Mouse (Mus musculus) gastrocnemius, adult 2 months (tissue): ENCODE results near the gene Med23. TPM values are rescaled to one million over a fixed set of nuclear protein-coding genes. Genes with fewer than 3 reads are reported as not detected.

Source experiments
- DNase-seq: peaks from one replicate; pipeline ENCODE4 v3.0.0; 2022
- H3K27ac ChIP-seq: fragments of 200-600 bp; 2 replicates; pipeline ENCODE4 v1.8.1; 2022; ENCODE audit warnings: mild to moderate bottlenecking
- H3K4me3 ChIP-seq: fragments of 200-600 bp; 2 replicates; pipeline ENCODE4 v1.8.1; 2022; ENCODE audit warnings: mild to moderate bottlenecking, moderate library complexity
- CTCF ChIP-seq: fragments of 200-600 bp; IDR thresholded peaks from 2 replicates; pipeline ENCODE4 v1.8.1; 2022; ENCODE audit warnings: antibody characterized with exemption, mild to moderate bottlenecking, moderate library complexity
- intact Hi-C: fragments of 180-260 bp; cut with DNase I; formaldehyde crosslinking; loops from one replicate; pipeline ENCODE4 v1.15.1; 2025
- long read RNA-seq, 2 experiments: library from polyadenylated mRNA; stranded (forward); transcript quantifications; one replicate each; pipeline ENCODE4 v2.0.0; 2021
- total RNA-seq, 2 experiments: library from RNA; stranded (reverse); gene quantifications; 2 replicates each; pipeline ENCODE4 v1.2.3; 2021

Med23 gene
- 10 to 100 TPM in 1 of 2 experiments, 1 to 10 TPM in 1; 9.8 to 11.7 TPM for total RNA-seq
- long read RNA-seq, experiment 1, full-length matches to known transcripts, result 1 of 5 reads
- long read RNA-seq, experiment 1, partial matches to known transcripts, result 3 of 5 reads
- long read RNA-seq, experiment 1, other reads (novel, unspliced or antisense), result 1 of 5 reads
- long read RNA-seq, experiment 2, partial matches to known transcripts, result 1 of 3 reads
- long read RNA-seq, experiment 2, other reads (novel, unspliced or antisense), result 2 of 3 reads

DNA sequence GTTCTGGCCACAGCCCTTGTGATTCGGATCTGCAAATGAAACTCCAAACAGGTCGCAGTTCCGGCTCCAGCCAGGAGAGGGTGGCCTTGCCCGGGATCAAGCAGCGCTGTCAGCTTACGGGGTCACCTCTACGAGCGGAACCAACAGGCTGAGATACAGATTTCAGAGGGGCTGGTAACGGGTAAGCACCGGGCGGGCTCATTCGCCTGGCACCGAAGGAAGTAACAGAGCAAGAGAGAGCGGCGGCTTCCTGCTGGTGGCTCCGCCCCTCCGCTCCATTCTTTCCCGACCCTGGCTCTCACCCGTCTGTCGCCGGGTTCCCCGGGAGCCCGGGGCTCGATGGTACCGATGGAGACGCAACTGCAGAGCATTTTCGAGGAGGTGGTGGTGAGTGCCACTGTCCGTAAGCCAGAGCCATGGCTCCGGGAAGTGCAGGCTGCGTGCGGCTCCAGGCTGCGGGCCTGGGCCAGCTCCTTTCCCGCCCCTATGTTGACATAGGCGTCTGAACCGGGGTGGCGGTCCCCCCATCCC is at the start of gene Med23:
Gene Med23 (plus strand): TSS at position 227 of the 531 bp plus-strand sequence.
- DNase-seq, result peak; percentile 97
- peak; percentile 96 for TF ChIP-seq CTCF
- intact Hi-C loops, result loop anchor here (2.0 to 5.0 kb wide), 2 partner anchors 42 to 351 kb away; no protein-coding TSS in a partner anchor
- H3K27ac ChIP-seq, result peak within 1 kb of the TSS; percentile 91
- H3K4me3 ChIP-seq, result peak within 1 kb of the TSS; percentile 90

DNA sequence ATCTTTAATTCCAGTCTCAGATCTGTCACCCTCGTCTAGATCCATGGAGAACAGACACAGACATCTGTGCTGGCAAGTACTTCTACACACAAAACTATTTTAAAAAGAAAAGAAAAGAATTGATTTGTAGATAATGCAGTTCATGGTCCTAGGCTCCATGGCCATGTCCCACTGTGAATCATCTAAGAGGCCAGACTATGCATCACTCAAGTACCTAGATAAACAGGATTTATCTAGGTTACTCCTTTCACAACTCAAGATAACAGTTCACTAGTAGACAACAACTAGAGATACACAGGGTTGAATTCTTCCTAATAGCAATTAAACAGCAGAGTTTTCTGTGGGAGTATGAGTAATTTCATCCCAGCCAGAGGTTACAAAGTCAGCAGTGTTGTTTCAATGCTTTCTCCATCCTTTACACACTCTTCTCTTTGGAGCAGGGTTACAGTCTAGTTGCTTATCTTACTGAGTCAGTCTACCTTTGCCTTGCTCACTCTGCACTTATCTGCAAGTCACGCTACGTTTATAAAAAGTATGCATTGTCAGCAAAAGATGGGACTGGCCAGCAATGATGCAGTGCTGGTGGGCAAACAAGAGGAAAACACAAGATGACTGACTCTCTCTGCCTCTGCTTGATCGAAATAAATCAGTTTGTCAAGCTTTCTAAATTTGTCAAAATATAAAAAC is 47.7 kb upstream of the Med23 start:
- no peak for DNase-seq
- no peak for TF ChIP-seq CTCF
- intact Hi-C loops, result no loop called here
- H3K27ac ChIP-seq, result peak overlapping the region; percentile 38
- H3K4me3 ChIP-seq, result no peak overlapping the region

GRCm38 (mm10) chr10:24822842-24823241 is 46.9 kb upstream of the Med23 start:
- intact Hi-C loops, result no loop called here
- peak overlapping the region; percentile 72 for H3K27ac ChIP-seq
- no peak for TF ChIP-seq CTCF

DNA sequence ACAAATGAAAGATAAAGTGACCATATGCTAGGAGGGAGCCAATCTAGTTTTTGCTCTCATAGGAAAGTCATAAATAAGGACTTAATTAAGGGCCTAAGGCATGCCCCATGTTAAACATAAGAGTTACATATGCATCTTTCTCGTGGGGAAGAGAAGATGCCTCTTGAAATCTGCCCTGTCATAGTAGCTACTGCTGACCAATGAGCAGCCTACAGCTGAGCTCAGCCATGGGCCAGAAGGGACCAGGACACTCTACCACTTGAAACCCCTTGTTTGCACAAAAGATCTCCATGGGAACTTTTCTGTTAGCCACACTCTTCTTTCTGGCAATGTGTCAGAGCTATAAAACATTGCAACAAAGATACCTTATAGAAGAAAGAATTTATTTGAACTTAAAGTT is 46.5 kb upstream of the Med23 start:
- Histone ChIP-seq H3K27ac (peak overlapping the region; percentile 72), H3K4me3 (peak overlapping the region; percentile 49)
- no peak for TF ChIP-seq CTCF
- intact Hi-C loops, result no loop called here
- no peak for DNase-seq

More at GRCm38 (mm10) chr10:24822842-24823241, 46.9 kb upstream of the Med23 start:
- no peak for DNase-seq
- H3K4me3 ChIP-seq, result no peak overlapping the region

DNA sequence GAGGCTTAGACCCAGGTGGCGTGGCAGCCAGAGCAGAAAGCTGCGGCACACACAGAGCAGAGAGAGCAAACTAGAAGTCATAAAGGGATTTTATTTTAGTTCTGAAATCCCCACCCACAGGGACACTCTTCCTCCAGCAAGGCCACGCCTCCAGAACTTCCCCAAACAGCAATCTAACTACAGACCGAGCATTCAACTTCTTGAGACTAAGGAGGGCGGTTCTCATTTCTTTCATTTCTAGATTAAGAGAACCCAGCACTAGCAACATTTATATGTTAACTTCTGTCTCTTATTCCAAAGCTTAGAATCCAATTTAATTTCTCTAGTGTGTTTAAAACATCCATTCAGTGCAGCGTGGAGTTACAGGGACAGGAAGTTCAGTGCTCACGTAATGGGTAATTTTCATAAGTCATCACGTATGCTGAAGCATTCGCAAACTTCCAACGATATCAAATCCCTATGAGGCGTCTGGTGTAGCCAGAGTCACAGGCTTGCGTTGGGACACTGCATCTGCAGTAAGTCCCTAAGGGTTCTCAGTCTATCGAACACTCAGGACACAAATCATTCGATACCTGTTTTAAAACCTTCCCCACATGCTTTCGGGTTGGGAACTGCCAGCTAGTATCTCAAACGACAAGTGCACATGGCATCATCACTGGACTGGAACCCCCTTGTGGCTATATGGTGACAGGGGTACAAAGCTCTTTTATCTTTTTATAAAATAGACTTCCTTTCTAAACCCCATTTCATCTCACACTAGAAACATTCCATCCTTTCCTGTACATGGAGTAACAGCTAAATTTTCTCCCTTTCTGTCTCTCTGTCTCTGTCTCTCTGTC is 45.9 kb upstream of the Med23 start:
- TF ChIP-seq CTCF, result no peak
- peak overlapping the region; percentile 72 for H3K27ac ChIP-seq
- intact Hi-C loops, result no loop called here
- DNase-seq, result peak; percentile 21
- peak overlapping the region; percentile 49 for H3K4me3 ChIP-seq

DNA sequence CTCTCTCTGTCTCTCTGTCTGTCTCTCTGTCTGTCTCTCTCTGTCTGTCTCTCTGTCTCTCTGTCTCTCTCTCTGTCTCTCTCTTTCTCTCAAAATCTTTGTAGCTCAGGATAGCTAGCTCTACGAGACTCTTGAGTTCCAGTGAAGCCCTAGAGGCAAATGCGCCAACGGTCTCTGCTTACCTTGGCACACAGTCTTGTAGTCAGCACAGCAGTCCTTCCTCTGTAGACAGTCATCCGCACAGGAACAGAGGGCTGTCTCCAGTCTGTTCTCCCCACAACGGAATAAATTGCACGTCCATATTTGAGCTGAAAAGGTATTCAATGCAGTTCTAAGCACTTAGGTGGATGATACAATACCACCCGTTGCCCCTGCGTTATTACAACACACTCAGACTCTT is 45.2 kb upstream of the Med23 start:
- intact Hi-C loops, result no loop called here
- Histone ChIP-seq H3K27ac (peak overlapping the region; percentile 72; the same call in 1 of the 2 replicates), H3K4me3 (no peak overlapping the region)
- TF ChIP-seq CTCF, result no peak
- no peak for DNase-seq

- no peak overlapping the region for H3K27ac ChIP-seq
- intact Hi-C loops, result no loop called here
- TF ChIP-seq CTCF, result no peak
Observed at GRCm38 (mm10) chr10:24825456-24826081, 44.2 kb upstream of the Med23 start.

DNA sequence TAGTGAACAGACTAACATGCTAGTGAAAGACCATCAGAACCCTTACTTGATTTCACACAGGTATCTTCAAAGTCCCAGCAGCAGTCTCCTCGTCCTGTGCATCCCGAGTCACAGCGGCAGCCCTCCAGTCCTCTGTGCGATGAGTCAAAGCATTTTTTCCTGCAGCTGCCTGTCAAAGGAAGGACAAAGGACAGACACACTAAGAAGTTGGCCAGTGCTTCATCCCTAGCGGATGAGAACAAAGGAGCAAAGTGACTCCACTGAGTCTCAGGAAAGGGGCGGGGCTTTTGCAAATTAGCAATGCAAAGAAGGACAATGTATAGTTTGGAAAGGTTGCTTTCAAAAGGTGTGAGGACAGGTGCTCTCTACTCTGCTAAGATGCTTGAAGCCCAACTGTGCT is 43.7 kb upstream of the Med23 start:
- intact Hi-C loops, result no loop called here
- Histone ChIP-seq H3K4me3 (no peak overlapping the region), H3K27ac (no peak overlapping the region)
- DNase-seq, result no peak
- TF ChIP-seq CTCF, result no peak

More at GRCm38 (mm10) chr10:24825456-24826081, 44.2 kb upstream of the Med23 start:
- no peak for DNase-seq
- H3K4me3 ChIP-seq, result no peak overlapping the region

GRCm38 (mm10) chr10:24828136-24828535 is 41.6 kb upstream of the Med23 start:
- DNase-seq, result no peak
- no peak overlapping the region for H3K27ac ChIP-seq
- intact Hi-C loops, result no loop called here
- no peak for TF ChIP-seq CTCF
- no peak overlapping the region for H3K4me3 ChIP-seq

DNA sequence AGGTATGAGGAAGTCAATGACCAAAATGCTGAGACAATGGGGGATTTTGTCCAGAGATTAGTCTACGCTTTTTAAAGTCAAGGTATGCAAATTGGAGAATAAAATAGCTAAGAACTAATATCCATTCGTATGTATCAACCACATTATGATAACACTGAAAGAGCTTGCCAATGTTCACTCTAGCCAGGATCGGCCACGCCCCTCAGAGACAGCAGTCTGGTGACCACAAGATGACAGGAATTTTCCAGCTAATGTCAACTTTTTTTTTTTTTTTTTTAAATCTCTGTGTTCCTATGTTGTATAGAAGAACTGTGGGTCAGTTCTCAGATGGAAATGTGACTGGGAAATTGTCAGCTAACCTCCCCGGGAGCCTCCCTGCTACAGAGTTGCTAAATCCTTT is 39.3 kb upstream of the Med23 start:
- no peak for DNase-seq
- no peak overlapping the region for H3K4me3 ChIP-seq
- no peak overlapping the region for H3K27ac ChIP-seq
- no peak for TF ChIP-seq CTCF
- intact Hi-C loops, result no loop called here

- TF ChIP-seq CTCF, result no peak
- H3K4me3 ChIP-seq, result no peak overlapping the region
- DNase-seq, result no peak
- H3K27ac ChIP-seq, result no peak overlapping the region
- intact Hi-C loops, result no loop called here
Observed at GRCm38 (mm10) chr10:24831377-24832095, 38.2 kb upstream of the Med23 start.
